Mouse (Mus musculus) kidney, adult 11 months (tissue): ENCODE measurements around the gene Kcnn1.
A peak's percentile ranks its signal among the peaks of the same experiment; 100 is the strongest.

Experiments
- DNase-seq: peaks from one replicate; pipeline ENCODE4 v3.0.0; 2022

Gene Kcnn1

GRCm38 (mm10) chr8:70865350-70866000 is 2.4 kb upstream of the Kcnn1 start:
- DNase-seq: peak; percentile 99

- DNase-seq: no peak
Observed at GRCm38 (mm10) chr8:70864712-70865221, 1.7 kb upstream of the Kcnn1 start.

GRCm38 (mm10) chr8:70863956-70864711 is 1.1 kb upstream of the Kcnn1 start:
- no peak for DNase-seq

GRCm38 (mm10) chr8:70857516-70857915 is 5.5 kb downstream of the Kcnn1 start:
- DNase-seq: no peak

- DNase-seq: peak; percentile 74
Observed at GRCm38 (mm10) chr8:70856541-70857197, 6.4 kb downstream of the Kcnn1 start.

- DNase-seq: no peak
Observed at GRCm38 (mm10) chr8:70856028-70856427, 7.0 kb downstream of the Kcnn1 start.

- DNase-seq: no peak
Observed at GRCm38 (mm10) chr8:70853863-70854262, 9.2 kb downstream of the Kcnn1 start.

- DNase-seq: no peak
Observed at GRCm38 (mm10) chr8:70852595-70853231, 10.3 kb downstream of the Kcnn1 start.

- no peak for DNase-seq
Observed at GRCm38 (mm10) chr8:70851837-70852236, 11.2 kb downstream of the Kcnn1 start.

GRCm38 (mm10) chr8:70850947-70851346 is 12.1 kb downstream of the Kcnn1 start:
- DNase-seq: no peak

- no peak for DNase-seq
Observed at GRCm38 (mm10) chr8:70850132-70850845, 12.8 kb downstream of the Kcnn1 start.

GRCm38 (mm10) chr8:70849333-70849990 is 13.6 kb downstream of the Kcnn1 start:
- no peak for DNase-seq

GRCm38 (mm10) chr8:70846371-70847154 is 16.5 kb downstream of the Kcnn1 start:
- DNase-seq: no peak

- DNase-seq: no peak
Observed at GRCm38 (mm10) chr8:70845108-70845507, 17.9 kb downstream of the Kcnn1 start.

GRCm38 (mm10) chr8:70844523-70844922 is 18.5 kb downstream of the Kcnn1 start:
- DNase-seq: peak; percentile 82

GRCm38 (mm10) chr8:70843941-70844340 is 19.1 kb downstream of the Kcnn1 start:
- DNase-seq: no peak

GRCm38 (mm10) chr8:70843214-70843773 is 19.8 kb downstream of the Kcnn1 start:
- DNase-seq: no peak

- no peak for DNase-seq
Observed at GRCm38 (mm10) chr8:70842484-70842883, 20.6 kb downstream of the Kcnn1 start.

- peak; percentile 89 for DNase-seq
Observed at GRCm38 (mm10) chr8:70841147-70842072, 21.6 kb downstream of the Kcnn1 start.

GRCm38 (mm10) chr8:70840590-70840989 is 22.5 kb downstream of the Kcnn1 start:
- DNase-seq: peak; percentile 81
